Mouse (Mus musculus) frontal cortex, postnatal 25 days (tissue): ENCODE data around the gene Adcy6.

Source experiments
- DNase-seq, 2 experiments: peaks; one replicate each; pipeline ENCODE4 v3.0.0; 2022; ENCODE audit warnings: low spot score in 2 of 2

Gene Adcy6

GRCm38 (mm10) chr15:98567278-98568134 lies 42.4 kb downstream of the Adcy6 start:
- DNase-seq = peak; percentile 100

DNA sequence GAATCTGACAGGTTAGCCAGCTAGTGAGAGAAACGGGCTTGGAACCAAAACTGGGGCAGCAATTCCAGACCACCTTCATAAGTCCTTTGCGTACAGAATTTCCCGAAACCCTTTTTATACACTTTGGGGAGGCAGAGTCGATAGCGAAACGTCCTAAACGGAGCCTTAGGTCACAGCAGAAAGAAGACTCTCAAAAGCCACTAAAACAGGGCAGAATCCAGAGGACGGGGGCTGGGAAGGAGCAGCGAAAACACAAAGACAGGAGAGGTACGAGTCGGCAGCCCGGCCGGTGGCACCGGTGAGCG lies 43.0 kb downstream of the Adcy6 start:
- no peak for DNase-seq

DNA sequence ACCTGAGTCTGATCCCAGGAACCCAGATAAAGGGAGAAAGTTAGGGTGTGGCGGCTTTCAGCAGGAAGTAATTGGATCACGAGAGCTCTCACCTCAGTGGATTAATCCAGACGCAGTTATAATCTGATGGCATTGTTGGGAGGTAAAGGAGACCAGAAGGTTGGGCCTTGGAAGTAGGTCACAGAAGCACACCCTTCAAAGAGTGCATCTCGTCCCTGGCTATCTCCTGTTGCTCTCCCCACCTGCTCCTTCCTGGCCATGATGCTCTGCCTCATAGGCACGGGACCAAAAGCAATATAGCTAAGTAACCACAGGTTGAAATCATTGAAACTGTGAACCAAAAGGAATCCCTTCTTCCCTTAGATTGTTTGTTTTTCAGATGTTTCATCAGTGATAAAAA lies 52.7 kb downstream of the Adcy6 start:
- DNase-seq = no peak

DNA sequence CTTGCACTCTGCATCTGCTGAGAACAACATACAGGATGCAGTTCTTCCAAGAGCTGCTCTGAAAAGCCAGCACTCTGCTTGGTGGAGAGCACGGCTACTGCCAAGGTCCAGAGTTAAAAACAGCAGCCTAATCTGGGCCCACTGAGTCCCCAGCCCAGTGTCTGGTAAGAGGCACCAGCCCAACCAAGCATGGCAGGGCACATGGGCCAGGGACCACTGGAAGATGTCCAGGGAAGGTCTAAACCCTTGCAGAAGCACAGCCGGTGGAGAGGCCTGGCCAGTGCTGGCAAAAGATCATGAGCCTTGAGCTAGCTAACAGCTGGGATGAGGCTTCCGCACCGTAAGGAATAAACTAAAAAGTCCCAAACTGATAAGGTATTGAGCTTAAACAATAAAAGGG lies 54.0 kb downstream of the Adcy6 start:
- no peak for DNase-seq

DNA sequence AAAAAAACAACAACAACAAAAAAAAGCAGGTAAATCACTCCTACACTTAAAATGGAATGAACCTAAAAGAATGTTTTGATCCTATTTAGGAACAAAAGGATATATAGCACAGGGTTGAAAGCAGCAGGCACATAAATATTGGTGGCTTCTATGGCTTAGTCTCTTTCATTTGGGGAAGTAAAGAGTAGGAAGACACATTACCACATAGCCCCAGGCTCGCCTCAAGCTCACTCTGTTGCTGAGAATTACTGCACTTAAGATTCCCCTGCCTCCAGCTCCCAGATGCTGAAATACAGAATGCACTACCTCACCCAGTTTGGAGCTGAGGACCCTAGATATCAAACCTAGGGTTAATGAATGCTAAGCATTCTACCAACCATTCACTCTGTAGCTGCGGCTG lies 57.1 kb downstream of the Adcy6 start:
- DNase-seq = no peak

DNA sequence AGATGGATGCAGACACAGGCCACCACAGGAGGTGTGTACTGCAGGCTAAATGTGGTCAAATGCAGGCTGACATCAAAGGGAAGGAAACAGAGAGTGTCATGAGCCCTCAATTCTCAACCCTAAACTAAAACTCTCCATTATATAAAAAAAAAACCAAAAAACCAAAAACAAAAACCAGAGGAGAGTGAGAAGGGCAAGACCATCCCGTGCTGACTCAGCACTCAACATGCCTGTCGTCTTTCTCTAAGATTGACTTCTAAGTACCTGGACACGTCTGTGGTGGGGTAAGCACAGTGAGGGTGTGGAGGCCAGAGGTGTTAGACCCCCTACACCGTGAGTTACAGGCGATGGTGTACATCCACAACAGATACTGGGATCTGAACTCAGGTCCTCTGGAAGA lies 63.0 kb downstream of the Adcy6 start:
- no peak for DNase-seq

DNA sequence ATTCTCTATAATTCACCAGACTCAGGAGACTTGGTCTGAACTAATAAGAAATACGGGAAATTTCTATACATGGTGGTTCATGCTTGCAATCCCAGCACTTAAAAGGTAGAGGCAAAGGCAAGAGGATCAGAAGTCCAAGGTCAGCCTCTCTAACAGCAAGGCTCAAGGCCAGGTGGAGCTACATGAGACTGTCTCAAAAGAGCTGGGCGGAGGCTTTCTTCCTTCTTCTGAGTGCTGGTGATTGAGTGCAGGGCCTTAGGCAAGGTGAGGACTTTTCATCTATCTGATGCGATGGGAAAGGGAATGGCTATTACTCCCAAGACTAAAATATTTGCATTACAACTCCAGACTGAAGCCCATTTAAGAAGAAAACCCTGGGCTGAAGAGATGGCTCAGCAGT lies 64.7 kb downstream of the Adcy6 start:
- DNase-seq = no peak

- DNase-seq = no peak
Observed at GRCm38 (mm10) chr15:98543341-98543740, 66.5 kb downstream of the Adcy6 start.

DNA sequence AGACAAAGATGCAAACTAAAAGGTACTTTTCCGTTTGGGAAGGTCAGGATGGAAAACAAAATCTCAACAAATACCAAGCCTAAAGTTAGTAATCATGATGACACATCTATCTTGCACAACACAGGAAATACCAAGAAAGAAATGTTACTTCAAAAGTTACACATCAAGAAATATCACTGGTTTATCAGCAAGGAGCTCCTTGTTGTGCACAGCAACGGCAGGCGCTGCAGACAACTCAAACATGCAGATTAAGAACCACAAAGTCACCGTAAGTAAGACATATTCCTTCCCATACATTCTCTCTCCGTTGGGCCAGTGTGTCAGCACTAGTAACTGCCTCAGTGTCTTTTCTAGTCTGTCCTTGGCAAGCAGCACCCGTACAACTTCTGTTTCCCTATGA lies 68.8 kb downstream of the Adcy6 start:
- DNase-seq = no peak
